Mouse (Mus musculus): Measurements from ENCODE around the gene Itga1.

The Itga1 gene

DNA sequence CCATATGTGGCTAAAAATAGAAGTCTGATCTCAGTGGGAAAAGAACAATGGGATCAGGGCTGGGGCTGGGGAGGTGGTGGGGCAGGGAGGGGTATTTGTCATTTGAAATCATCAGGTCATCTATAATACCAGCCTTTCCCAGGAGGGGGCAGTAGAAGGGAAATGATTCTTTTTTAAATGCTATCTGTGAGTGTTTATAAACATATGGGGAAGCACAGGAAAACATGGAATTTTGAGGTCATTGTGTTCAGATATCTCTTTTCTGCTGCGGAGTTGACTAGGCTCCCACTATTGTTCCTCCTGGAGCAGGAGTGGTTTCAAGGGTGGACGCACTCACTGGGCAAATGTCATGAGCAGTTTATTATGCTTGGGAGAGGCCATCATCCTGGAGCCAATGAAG is 114.6 kb downstream of the Itga1 start:
- DNase-seq (ENCODE audit: low spot score), result peak; percentile 23

DNA sequence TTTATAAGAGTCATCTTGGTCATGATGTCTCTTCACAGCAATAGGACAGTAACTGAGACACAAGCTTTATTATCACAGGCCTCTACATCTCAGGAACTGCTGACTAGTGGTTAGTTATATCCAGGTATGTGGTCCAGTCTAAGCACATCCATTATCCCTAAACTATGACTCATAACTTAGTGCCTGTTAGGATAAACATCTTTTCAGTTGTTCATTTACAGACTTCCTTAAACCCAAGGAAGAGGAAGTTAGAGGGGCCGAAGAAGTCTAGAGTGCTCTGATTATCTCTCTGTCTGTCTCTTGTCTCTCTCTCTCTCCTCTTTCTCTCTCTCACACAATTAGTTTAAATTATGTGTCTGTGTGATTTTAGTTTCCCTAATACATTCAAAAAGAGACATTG is 117.1 kb downstream of the Itga1 start:
- DNase-seq (ENCODE audit: low spot score), result no peak

DNA sequence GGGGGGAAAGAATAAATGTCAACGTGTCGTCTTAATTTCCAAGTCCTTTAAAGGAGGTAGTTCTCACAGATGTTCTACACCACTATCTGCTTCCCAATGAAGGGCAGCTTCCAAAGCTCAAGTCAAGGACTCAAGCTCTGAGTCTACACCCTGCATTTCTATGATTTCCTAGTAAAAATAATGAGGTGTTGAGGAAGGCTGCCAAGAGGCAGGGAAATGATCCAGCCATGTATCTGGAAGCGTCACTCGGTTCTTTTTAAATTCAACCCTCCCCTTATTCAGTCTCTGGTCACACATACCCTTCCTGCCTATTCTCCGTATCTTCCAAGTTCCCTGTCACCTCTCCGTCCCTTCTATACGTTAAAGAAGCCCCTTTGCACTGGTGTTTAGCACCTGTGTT is 118.6 kb downstream of the Itga1 start:
- no peak for DNase-seq (ENCODE audit: low spot score)

DNA sequence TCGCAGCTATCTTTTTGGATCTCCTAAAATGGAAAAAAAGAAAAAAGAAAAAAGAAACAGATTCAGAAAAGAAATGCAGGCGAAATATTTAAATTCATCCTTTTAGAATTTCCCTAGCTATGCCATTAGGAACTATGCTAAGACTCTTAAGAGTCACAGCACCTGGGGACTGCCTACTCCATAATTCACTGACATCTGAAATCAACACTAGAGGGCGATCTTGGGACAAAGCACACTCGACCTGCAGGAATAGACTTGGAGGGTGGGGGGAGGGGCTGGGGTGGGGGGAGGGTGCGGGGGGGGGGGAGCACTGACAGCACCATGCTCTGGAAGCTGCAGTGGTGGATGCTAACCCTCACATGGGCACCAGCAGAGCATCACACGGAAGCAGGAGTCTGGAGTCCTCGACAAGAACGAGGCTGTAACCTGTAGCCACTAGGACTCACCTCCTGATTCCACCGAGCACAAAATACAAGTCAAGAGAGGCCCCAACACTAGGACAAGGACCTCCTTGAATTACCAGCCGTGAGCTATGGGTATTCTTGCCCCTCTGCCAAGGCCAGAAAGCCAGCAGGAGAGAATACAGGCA is 120.8 kb downstream of the Itga1 start:
- no peak for DNase-seq (ENCODE audit: low spot score)

DNA sequence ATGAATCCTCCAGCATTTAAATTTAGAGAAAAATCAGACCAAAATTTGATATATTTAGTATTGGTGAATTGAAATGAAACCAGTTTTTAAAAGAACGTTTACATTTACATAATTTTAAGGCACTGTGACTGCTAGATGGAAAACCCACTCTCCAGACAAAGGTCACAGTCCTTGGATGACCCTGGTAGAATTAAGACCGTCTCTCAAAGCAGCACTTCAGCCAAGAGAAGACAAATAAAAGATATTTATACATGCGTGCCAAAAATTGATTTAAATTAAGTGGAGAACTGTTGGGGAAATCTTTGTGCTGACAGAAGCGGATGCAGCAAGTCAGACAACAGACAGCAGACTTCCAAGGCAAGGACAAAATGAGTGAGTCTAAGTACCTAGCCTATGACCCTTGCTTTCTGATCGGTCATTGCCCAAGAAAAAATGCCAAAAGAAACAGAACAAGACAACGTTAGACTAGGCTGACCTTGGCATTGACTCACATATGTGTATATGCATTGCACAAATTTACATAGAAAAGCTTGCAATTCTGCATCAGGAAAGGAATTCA is 127.2 kb downstream of the Itga1 start:
- no peak for DNase-seq (ENCODE audit: low spot score)

DNA sequence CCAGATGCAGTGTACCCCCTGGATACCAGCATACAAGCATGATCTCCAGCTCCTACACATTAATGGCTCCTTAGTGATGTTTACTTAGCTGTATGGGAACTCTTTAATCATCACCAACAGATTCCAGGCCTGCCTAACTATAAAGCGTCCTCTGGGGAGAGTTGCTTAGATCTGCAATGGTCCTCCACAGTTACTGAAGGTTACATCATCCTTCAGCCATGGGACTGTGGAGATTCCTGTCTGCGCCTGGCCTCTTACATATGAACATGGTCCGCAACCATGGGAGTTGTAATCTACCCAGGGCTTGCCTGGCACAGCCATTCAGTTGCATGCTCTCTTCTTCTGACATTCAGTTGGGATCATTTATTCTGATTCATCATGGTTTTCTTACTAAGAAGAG is 129.9 kb downstream of the Itga1 start:
- DNase-seq (ENCODE audit: low spot score), result no peak

DNA sequence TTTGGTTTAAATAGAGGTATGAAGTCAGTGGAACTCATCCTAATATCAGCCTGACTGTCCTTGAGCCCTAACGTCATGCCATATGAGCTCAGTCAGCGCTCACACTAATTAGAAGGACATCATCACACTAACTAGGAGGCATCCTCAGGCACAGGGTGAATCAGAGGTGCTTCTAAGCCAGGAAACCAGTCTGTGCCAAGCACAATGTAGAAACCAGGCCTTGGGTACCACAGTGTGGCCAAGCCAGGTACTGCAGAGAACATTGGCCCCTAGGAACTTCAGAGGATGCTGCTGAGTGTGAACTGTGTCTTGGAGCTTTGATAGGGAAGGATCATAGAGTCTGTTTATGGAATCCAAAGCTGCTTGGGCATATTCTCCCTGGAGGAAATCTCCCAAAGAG is 137.5 kb downstream of the Itga1 start:
- peak; percentile 65 for DNase-seq (ENCODE audit: low spot score)

DNA sequence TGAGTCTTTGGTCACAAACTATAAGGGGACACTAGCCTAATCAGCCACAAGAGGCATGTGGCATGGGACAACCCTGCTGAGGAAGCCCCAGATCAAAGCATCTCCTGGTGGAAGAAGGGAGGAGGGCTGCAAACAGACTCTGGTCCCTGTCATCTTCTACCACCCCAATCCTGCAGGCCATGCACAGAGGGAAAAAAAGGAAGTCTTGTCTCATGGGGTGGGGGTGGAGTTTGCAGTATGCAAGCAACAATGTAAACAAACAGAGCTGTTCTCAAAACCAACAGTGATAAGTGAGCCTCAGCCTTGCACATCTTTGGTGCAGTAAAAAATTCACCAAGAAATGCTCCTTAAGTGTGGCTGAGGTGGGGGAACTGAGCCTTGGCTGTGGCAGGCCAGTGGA is 147.2 kb downstream of the Itga1 start:
- DNase-seq (ENCODE audit: low spot score), result no peak

DNA sequence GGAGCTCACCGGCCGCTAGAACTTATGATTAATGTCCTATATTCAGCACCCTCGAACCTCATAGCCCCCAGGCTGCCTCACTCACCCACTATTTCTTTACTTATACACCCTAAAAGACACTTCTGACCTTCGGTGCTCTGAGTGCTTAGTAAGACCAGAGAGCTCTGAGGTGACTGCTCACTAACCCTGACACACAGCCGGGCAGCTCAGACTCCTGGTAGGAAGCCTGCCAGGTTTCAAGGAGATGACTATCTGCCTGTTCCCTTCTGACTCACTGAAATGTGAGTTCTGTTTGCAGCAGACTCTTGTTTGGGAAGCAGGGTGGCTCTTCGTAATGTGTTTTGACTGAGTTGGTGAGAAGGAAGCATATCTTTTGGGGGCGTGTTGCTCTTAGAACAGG is 168.2 kb downstream of the Itga1 start:
- DNase-seq (ENCODE audit: low spot score), result peak; percentile 29

DNA sequence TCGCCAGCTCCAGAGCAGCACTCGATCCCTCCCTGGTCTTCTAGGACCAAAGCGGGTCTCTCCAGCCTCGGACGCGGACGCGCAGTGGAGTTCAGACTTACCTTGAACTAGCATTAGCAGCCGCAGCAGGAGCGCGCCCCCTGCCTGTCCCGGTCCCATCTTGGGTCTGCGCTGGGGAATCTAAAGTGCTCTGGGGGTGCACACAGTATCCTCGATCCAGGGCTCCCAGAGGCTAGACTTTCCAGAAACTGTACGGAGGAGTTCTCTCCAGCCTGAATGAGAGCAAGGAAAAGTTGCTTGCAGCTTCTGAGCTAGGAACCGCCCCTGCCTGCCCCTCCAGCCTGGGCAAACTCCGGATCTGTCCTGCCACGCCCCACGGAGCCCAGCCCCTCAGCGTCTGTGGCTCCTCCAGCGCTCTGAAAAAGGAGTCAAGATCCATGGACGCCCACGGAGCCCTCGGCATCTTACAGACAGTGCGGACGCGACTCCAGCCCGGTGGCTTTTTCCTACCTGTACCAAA is 169.9 kb downstream of the Itga1 start, which contains the start of gene Itga2:
Gene Itga2 (minus strand): TSS at position 326 of the 520 bp plus-strand sequence.
- DNase-seq (ENCODE audit: low spot score), result peak; percentile 63

DNA sequence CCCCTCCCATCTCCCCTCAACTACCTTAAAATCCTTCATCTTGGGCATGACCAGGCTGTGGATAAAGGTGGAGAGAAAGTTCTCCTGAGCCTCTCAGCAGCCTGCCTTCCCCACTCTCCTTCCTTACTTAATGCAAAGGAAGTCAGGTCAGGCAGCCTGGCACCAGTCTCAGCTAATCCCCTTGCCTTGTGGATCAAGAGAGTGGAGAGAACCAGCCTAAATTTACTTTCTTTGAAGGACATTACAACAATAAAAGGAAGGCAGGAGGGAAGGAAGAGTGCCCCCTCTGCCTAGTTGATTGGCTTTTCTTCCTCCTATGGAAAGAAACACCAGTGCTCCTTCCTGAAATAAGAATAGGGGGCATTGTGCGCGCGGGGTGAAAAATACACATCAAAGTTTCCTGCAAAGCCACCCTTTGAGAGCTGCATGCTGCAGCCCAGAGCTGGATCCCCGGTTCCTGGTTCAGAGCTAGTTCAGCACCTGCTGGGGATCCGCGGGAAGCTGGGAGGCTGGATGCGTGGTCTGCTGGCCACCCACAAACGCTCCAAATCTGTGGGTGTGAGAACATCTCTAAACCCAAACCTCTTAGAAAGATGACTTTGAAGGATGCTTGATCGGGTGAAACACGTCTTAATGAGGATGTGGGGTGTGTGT is 170.6 kb downstream of the Itga1 start:
- DNase-seq (ENCODE audit: low spot score), result peak; percentile 26

DNA sequence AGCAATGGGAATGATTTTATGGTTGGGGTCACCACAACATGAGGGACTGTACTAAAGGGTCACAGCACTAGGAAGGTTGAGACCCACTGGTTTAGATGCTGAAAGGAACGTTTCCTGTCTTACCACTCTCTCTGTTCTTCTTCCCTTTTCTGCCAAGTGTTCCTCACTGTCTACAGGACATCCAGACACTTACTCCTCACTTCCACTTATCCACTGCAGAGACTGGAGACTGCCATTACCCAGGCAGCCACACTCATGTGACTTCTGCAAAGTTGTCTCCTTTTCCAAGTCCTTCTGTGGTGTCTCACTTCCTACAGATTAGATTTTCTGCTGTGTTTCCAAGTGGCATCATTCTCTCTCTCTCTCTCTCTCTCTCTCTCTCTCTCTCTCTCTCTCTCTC is 177.0 kb downstream of the Itga1 start:
- DNase-seq (ENCODE audit: low spot score), result no peak

DNA sequence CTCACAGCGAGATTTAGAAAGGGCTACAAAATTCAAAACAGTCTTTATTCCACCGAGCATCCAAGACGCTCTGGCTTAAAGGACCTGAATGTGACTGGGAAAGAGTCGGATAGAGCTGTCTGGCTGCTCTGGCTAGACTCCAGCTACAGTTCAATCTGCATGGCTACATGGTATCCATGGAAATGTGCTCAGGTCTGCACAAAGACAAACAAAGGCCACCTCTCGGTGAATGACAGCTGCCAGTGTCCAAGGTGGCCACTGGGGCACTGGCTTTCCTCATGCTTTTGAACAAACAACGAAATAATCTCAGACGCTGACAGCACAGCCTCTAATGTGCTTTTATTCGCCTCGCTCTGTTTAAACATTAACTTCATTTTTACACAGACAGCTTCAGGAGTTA is 178.4 kb downstream of the Itga1 start:
- DNase-seq (ENCODE audit: low spot score), result no peak

DNA sequence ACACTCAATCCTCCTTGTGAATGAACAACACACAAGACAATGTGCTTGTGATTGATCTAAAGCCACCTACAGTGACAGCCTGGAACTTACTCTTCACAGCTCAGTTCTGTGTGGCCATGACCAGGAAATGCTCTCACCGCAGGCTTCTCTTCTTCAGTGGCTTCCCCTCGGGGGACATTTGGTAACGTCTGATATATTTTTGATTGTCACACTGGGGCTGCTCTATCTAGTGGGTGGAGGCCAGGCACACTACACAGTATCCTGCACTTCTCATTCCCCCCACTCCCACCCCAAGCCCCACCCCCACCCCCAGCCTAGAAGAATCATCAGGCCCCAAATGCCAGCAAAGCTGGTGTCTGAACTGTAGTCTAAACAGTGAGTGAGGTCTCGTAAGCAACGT is 186.0 kb downstream of the Itga1 start:
- no peak for DNase-seq (ENCODE audit: low spot score)

DNA sequence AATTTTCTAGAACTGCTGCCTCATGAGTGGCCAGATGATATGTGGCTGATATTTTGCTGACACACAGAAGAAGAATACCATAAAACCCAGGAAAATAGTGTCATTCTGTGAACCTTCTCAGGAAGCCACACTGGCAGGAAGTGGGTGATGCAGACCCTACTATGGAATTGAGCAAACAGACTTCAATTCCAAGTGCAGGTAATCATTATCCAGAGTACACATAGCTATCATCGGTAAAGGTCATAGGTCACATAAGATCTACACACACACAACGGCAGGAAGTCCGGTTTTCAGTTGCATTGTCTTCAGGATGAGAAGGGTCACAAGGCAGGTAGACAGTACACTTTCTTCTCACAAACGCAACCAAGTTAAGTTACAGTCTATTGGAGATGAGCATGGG is 186.8 kb downstream of the Itga1 start:
- DNase-seq (ENCODE audit: low spot score), result no peak

DNA sequence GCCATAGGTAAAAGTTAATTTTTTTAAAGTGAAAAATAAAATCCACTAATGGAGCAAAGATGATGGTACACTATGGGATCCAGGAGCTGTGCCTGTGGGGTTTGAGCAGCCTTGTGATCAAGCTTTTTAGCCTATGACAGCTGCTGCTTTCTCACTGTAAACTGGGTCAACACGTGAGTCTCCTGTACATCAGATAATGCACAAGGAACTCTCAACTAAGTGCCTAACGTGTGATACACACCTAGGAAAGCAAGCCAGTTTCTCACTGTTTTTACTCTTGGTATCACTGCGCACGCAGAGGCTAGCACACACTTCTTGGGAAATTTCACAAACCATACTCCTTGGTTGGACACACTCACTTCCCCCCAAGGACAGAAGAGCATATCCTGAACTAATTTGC is 187.2 kb downstream of the Itga1 start:
- DNase-seq (ENCODE audit: low spot score), result no peak

DNA sequence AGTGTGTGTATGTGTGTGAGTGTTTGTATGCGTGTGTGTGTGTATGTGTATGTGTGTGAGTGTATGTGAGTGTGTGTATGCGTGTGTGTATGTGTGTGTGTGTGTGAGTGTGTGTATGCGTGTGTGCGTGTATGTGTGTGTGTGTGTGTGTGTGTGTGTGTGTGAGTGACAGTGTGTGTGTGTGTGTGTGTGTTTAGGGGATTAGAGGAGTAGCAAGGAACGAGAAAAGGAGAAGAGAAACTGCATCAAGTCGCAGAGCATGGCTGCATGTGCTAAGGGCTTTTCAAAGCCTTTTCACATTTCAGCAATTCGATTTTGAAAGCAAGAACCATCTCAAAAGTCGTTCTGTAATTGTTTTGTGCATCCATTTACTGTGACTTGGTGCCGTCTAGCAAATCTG is 191.1 kb downstream of the Itga1 start:
- DNase-seq (ENCODE audit: low spot score), result no peak

DNA sequence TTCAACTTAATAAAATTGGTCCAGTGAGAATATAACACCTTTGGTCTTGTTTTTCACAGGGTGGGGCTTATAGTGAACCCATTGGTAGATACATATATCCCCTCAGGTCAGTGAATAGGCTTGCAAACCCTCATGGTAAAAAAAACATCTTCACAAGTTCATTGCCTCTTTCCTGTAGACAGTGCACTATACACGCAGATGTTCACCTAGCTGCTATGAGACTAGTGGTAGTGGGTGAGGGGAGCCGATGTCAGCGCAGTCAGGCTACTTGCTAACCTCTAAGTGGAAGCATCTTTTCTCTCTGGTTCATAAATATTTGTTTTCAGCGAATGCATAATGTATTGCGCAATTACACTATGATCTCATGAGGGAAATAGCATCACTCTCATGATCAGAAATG is 192.2 kb downstream of the Itga1 start:
- DNase-seq (ENCODE audit: low spot score), result no peak

DNA sequence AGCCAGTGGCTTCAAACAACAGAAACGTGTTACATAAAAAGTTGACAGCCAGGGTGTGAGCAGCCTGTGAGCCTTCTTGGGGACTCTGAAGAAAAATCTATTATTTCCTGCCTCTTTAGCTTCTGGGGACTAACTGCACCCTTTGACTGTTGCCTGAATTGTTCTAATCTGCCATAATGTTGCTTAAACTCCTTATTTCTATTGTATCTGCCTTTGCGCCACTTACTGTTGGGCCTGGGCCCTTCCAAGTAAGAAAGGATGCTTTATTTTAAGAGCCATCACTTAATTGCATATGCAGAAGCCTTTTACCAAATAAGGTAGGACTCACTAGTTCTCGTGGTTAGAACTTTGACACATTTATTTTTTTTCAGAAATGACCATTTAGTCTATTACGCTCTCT is 193.9 kb downstream of the Itga1 start:
- DNase-seq (ENCODE audit: low spot score), result no peak

All from urinary bladder, postnatal 25 days (tissue).